Mouse (Mus musculus) erythroblast, embryonic 14.5 days (primary cell): ENCODE data around the gene AC134908.4. TPM values are rescaled to one million over a fixed set of nuclear protein-coding genes. Genes with fewer than 3 reads are reported as not detected.

ENCODE experiments used
- H3K27me3 ChIP-seq: 2 replicates; pipeline ENCODE4 v1.6.1; 2012; ENCODE audit warnings: inconsistent platforms; ENCODE audit not compliant: control insufficient read depth
- H3K36me3 ChIP-seq: 2 replicates; pipeline ENCODE4 v1.6.1; 2012; ENCODE audit warnings: mild to moderate bottlenecking, inconsistent platforms; ENCODE audit not compliant: control insufficient read depth
- H3K4me1 ChIP-seq: 2 replicates; pipeline ENCODE4 v1.6.1; 2012; ENCODE audit warnings: inconsistent platforms; ENCODE audit not compliant: control insufficient read depth
- H3K4me3 ChIP-seq: replicated peaks from 2 replicates; pipeline ENCODE3; 2012; ENCODE audit warnings: moderate library complexity, mild to moderate bottlenecking, inconsistent platforms
- H3K9me3 ChIP-seq: 2 replicates; pipeline ENCODE4 v1.6.1; 2012; ENCODE audit warnings: low read length, inconsistent platforms, mixed read lengths; ENCODE audit not compliant: control insufficient read depth
- GATA1 ChIP-seq: IDR thresholded peaks from 2 replicates; pipeline ENCODE4 v1.6.1; 2012; ENCODE audit warnings: low read length, inconsistent platforms, mixed read lengths
- TAL1 ChIP-seq: IDR thresholded peaks from 3 replicates; pipeline ENCODE4 v1.6.1; 2012; ENCODE audit warnings: low read length, inconsistent platforms, mixed read lengths
- polyA plus RNA-seq: library from polyadenylated mRNA; stranded (reverse); fragments of >175 nt; gene quantifications from 2 replicates; pipeline ENCODE4 v1.2.3, GENCODE M21; 2012

Gene AC134908.4
- polyA plus RNA-seq, 1 experiment = not detected

DNA sequence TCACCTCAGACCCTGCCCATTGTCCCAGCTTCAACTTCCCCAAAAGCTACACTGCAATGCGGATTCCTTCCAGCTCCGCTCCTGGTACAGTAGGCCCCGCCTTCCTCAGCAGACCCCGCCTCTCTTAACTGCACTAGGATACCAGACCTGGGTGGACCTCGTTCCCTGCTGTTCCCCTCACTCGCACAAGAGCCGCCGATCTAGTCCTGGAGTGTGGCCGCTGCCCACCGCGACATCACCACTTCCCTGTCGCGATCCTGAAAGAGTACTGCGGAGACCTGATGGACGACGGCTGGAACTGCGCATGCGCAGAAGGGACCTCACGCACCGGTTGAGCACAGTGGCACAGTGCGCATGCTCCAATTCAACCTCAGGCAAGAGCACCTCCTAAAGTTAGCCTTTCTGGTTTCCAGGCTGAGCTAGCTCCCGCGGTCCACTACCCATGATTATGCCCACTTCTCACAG is 10.1 kb downstream of the AC134908.4 start, which contains the start of gene Haghl:
Gene Haghl, minus strand, starts transcription at position 393 of the 465 bp plus-strand sequence.
- peaks cover 25% of the 10 kb centered on the region for H3K4me1 ChIP-seq
- H3K27me3 ChIP-seq = no peaks in the 10 kb centered on the region
- no peaks in the 10 kb centered on the region for H3K9me3 ChIP-seq
- TF ChIP-seq TAL1 (no peak), GATA1 (no peak)
- peaks cover 69% of the 10 kb centered on the region for H3K36me3 ChIP-seq
- H3K4me3 ChIP-seq = peak within 1 kb of the TSS; percentile 82

- Histone ChIP-seq H3K36me3 (peaks cover 72% of the 10 kb centered on the region), H3K27me3 (no peaks in the 10 kb centered on the region), H3K9me3 (no peaks in the 10 kb centered on the region), H3K4me1 (peaks cover 25% of the 10 kb centered on the region), H3K4me3 (no peak overlapping the region)
- TF ChIP-seq GATA1 (no peak), TAL1 (no peak)
These were observed 11.4 kb downstream of the AC134908.4 start for GRCm38 (mm10) chr17:25783861-25784574.

- TF ChIP-seq GATA1 = no peak
- TF ChIP-seq TAL1 = no peak
- Histone ChIP-seq H3K4me1 (peaks cover 25% of the 10 kb centered on the region), H3K36me3 (peaks cover 73% of the 10 kb centered on the region), H3K4me3 (no peak overlapping the region), H3K27me3 (no peaks in the 10 kb centered on the region), H3K9me3 (no peaks in the 10 kb centered on the region)
These were observed 12.4 kb downstream of the AC134908.4 start for GRCm38 (mm10) chr17:25783086-25783485.

GRCm38 (mm10) chr17:25781339-25781738 is 14.1 kb downstream of the AC134908.4 start:
- H3K36me3 ChIP-seq = peaks cover 72% of the 10 kb centered on the region
- TF ChIP-seq GATA1 = no peak
- TF ChIP-seq TAL1 = no peak
- H3K4me3 ChIP-seq = no peak overlapping the region
- peaks cover 21% of the 10 kb centered on the region for H3K4me1 ChIP-seq
- H3K9me3 ChIP-seq = no peaks in the 10 kb centered on the region
- H3K27me3 ChIP-seq = no peaks in the 10 kb centered on the region

DNA sequence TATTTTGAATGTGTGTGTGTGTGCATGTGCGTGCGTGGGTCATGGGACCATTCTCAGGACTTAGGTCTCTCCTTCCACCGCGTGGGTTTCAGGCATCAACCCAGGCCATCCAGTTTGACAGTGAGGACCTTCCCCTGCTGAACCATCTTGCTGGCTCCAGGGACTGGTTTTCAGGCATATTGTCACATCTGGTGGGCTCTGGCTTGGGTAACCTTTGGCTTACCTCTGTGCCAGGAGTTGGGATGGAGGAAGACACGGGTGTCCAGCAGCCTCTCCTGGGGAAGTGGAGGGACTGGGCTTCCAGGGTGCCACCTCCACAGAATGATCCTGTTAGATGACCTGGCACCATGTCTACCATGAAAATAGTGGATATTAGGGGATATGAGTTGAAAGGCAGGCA is 17.5 kb downstream of the AC134908.4 start:
- H3K9me3 ChIP-seq = no peaks in the 10 kb centered on the region
- H3K4me3 ChIP-seq = no peak overlapping the region
- peaks cover 21% of the 10 kb centered on the region for H3K4me1 ChIP-seq
- no peak for TF ChIP-seq GATA1
- TF ChIP-seq TAL1 = no peak
- peaks cover 71% of the 10 kb centered on the region for H3K36me3 ChIP-seq
- no peaks in the 10 kb centered on the region; the same call in 1 of the 2 replicates for H3K27me3 ChIP-seq

DNA sequence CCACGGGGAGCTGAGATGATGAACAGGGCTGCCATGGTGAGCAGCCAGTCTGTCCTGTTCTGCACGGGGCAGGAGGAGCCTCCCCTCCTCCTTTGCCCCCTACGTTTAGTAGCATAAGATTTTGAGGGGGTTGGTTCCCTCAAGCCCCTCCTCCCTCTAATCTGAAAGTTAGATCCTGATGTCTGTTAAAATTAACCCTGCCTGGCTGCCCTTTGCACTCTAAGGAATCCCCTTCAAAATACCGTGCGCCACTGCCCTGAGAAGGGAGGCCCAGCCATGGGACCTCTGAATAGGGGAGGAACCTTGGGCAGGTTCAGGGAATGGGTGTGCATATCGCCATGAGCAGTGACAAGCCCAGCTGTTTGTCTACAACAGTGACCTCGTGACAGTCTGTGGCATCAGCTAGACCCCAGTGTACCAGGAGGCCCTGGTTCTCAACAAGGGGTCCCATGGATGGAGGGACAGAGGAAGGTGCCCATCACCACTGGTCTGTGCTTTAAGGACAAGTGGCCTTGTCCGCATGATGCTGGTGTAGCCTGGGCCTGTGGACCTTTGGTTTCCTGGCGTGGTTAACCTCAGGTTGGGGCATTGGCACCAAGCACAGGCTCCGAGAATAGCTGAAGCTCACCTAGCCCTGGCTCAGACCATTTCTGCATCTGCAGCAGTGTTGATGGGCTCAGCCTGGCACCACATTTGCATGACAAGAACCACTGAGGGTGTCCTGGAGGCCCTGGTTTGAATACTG is 20.0 kb downstream of the AC134908.4 start:
- Histone ChIP-seq H3K4me3 (no peak overlapping the region), H3K4me1 (peaks cover 21% of the 10 kb centered on the region), H3K36me3 (peaks cover 46% of the 10 kb centered on the region)

GRCm38 (mm10) chr17:25773549-25774120 is 21.8 kb downstream of the AC134908.4 start, which contains the start of gene Narfl:
Gene Narfl, plus strand, starts transcription at chr17:25773776.
- Histone ChIP-seq H3K36me3 (peaks cover 29% of the 10 kb centered on the region), H3K9me3 (no peaks in the 10 kb centered on the region), H3K4me3 (peak within 1 kb of the TSS; percentile 76), H3K4me1 (peaks cover 21% of the 10 kb centered on the region), H3K27me3 (peaks cover 7% of the 10 kb centered on the region)
- TF ChIP-seq TAL1 = no peak
- no peak for TF ChIP-seq GATA1

More for the DNA sequence above, 20.0 kb downstream of the AC134908.4 start:
- H3K27me3 ChIP-seq = peaks cover 3% of the 10 kb centered on the region; the same call in 1 of the 2 replicates
- no peaks in the 10 kb centered on the region for H3K9me3 ChIP-seq
- TF ChIP-seq GATA1 (no peak), TAL1 (no peak)

DNA sequence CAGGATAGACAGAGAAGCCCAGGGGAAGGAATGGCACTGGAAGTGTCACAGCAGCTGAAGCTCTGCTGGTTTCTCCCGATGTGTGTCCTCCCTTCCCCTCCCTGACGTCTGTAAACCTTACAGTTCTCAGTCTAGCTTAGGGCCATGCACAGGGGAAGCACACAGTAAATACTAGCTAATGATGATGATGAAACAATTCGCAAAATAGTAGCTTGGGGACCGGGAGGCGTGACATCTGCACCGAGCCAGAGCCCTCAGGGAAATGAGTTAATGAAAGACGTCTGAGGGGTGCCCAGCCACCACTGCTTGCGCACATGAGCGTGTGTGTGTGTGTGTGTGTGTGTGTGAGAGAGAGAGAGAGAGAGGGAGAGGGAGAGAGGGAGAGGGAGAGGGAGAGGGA is 26.1 kb downstream of the AC134908.4 start:
- Histone ChIP-seq H3K4me3 (no peak overlapping the region), H3K27me3 (peaks cover 11% of the 10 kb centered on the region), H3K9me3 (no peaks in the 10 kb centered on the region), H3K36me3 (no peaks in the 10 kb centered on the region), H3K4me1 (peaks cover 9% of the 10 kb centered on the region)
- TF ChIP-seq TAL1 = no peak

- Histone ChIP-seq H3K27me3 (peaks cover 8% of the 10 kb centered on the region), H3K4me3 (no peak overlapping the region), H3K36me3 (no peaks in the 10 kb centered on the region), H3K9me3 (no peaks in the 10 kb centered on the region), H3K4me1 (no peaks in the 10 kb centered on the region)
- no peak for TF ChIP-seq TAL1
These were observed 29.6 kb downstream of the AC134908.4 start for GRCm38 (mm10) chr17:25765886-25766285.
